Mouse (Mus musculus) hindbrain, embryonic 11.5 days (tissue): ENCODE results near the gene Lyz2. TPM values are rescaled to one million over a fixed set of nuclear protein-coding genes. Genes with fewer than 3 reads are reported as not detected.

Experiments used
- ATAC-seq: fragments of 200-750 bp; cut with Nextera tagmentation; 2 replicates; pipeline ENCODE4 v1.8.0; 2017; ENCODE audit warnings: mild to moderate bottlenecking, moderate TSS enrichment, moderate library complexity; ENCODE audit not compliant: low FRiP score
- DNase-seq: peaks from one replicate; pipeline ENCODE4 v3.0.0-alpha.2; 2015; ENCODE audit warnings: low spot score
- H3K27ac ChIP-seq: fragments of 300-500 bp; sonication (generic); 2 replicates; pipeline ENCODE4 v1.5.1; 2014; ENCODE audit warnings: mild to moderate bottlenecking, low read depth, low read length
- H3K27me3 ChIP-seq: fragments of 300-500 bp; sonication (generic); 2 replicates; pipeline ENCODE4 v1.6.1; 2014; ENCODE audit warnings: mild to moderate bottlenecking, low read length, moderate library complexity, mixed read lengths; ENCODE audit not compliant: control insufficient read depth, insufficient read depth
- H3K36me3 ChIP-seq: fragments of 300-500 bp; sonication (generic); 2 replicates; pipeline ENCODE4 v1.6.1; 2014; ENCODE audit warnings: mild to moderate bottlenecking, low read length, moderate library complexity, mixed read lengths; ENCODE audit not compliant: control insufficient read depth, insufficient read depth
- H3K4me1 ChIP-seq: fragments of 300-500 bp; sonication (generic); replicated peaks from 2 replicates; pipeline ENCODE4 v1.6.1; 2014; ENCODE audit warnings: low read length, mixed read lengths; ENCODE audit not compliant: control insufficient read depth, insufficient read depth
- H3K4me2 ChIP-seq: fragments of 300-500 bp; sonication (generic); replicated peaks from 2 replicates; pipeline ENCODE4 v1.6.1; 2014; ENCODE audit warnings: mild to moderate bottlenecking, low read depth, low read length
- H3K4me3 ChIP-seq: fragments of 300-500 bp; sonication (generic); 2 replicates; pipeline ENCODE4 v1.5.1; 2014; ENCODE audit warnings: low read depth, low read length
- H3K9ac ChIP-seq: fragments of 300-500 bp; sonication (generic); 2 replicates; pipeline ENCODE4 v1.6.1; 2014; ENCODE audit warnings: low read depth, low read length
- H3K9me3 ChIP-seq: fragments of 300-500 bp; sonication (generic); 2 replicates; pipeline ENCODE4 v1.6.1; 2016; ENCODE audit warnings: low read length; ENCODE audit not compliant: control insufficient read depth
- WGBS: fragments of 180-500 bp; shearing (Covaris S2); extraction: QIAGEN DNeasy Blood & Tissue Kit; methylation state at CpG from one replicate; pipeline ENCODE4 v1.1.7; 2014; 5-methylcytosine and 5-hydroxymethylcytosine counted together
- polyA plus RNA-seq: library from polyadenylated mRNA; unstranded; fragments of >200 nt; fragmentation: Nextera tagmentation; extraction: Ambion mirVana; gene quantifications from 2 replicates; pipeline ENCODE4 v1.2.1, GENCODE M21; 2014

Lyz2 gene
- polyA plus RNA-seq, 1 experiment from 2014 or later, result 20.5 TPM

DNA sequence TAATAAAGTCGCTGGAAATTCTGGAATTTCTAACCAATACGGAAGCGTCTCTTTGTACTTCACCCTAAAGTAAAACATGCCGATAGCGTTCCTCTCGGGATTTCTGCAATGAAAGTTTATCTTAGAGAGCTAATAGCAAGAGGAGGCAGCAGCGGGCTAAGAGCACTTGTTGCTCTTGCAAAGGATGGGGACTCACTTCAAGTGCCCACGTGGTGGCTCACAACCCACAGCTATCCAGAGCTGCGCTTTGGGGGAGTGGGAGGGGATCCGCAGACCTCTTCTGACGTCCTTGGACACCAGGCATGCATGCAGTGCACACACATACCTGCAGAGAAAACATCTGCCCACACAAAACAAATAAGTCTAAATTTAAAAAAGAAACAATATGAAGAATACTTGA is 46.3 kb downstream of the Lyz2 start:
- H3K4me2 ChIP-seq, result no peak overlapping the region
- ATAC-seq (no peak), DNase-seq (no peak)
- no peaks in the 10 kb centered on the region for H3K27me3 ChIP-seq
- no peaks in the 10 kb centered on the region for H3K36me3 ChIP-seq
- H3K27ac ChIP-seq, result no peak overlapping the region
- 70% methylated on average over 11 of the region's 11 CpGs for WGBS
- no peak overlapping the region for H3K4me3 ChIP-seq
- H3K9ac ChIP-seq, result no peak overlapping the region
- no peaks in the 10 kb centered on the region for H3K9me3 ChIP-seq
- H3K4me1 ChIP-seq, result no peaks in the 10 kb centered on the region

DNA sequence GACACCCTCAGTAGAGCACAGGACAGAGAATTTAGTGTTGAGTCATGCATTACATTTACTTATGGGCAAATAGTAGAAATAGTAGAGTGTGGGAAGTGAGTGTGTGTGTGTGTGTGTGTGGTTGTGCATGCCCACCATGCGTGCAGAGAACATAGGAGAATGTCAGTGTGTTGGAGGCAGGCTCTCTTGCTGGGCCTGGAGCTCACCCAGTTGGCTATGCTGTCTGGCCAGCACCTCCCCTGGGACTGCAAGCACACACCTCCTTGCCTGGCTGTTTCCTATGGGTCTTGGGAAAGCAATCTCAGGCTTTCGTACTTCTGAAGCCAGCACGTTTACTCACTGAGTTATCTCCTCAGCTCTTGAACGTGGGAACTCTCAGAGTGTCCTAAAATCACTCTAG is 47.3 kb downstream of the Lyz2 start:
- WGBS, result 73% methylated on average over 4 of the region's 4 CpGs
- H3K4me3 ChIP-seq, result no peak overlapping the region
- ATAC-seq, result no peak

DNA sequence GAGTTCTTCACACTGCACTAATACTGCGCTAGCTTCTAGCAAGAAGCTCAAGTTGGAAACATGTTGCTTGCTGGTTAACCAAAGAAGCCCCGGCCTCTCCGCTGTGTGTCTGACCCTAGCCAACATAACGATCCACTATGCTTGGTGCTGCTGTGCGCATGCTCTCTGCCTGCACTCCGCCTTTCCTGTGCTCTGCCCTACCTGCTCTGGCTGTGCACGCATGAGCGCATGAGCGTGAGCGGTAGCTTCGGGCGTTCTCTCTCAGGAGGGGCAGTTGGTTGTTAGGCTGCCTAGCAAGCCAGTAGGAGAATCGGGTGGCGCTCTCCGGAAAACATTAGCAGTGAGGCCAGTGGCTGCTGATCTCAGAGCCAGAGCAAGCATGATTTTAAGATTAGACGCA is 52.3 kb downstream of the Lyz2 start:
- DNase-seq (no peak), ATAC-seq (no peak)
- H3K4me3 ChIP-seq, result no peak overlapping the region
- H3K27me3 ChIP-seq, result no peaks in the 10 kb centered on the region
- no peak overlapping the region for H3K9ac ChIP-seq
- H3K27ac ChIP-seq, result no peak overlapping the region
- no peaks in the 10 kb centered on the region for H3K9me3 ChIP-seq
- no peaks in the 10 kb centered on the region for H3K36me3 ChIP-seq
- H3K4me1 ChIP-seq, result no peaks in the 10 kb centered on the region
- H3K4me2 ChIP-seq, result no peak overlapping the region
- WGBS, result 70% methylated on average over 16 of the region's 16 CpGs

More for the DNA sequence above, 47.3 kb downstream of the Lyz2 start:
- no peak overlapping the region for H3K9ac ChIP-seq
- no peaks in the 10 kb centered on the region for H3K36me3 ChIP-seq
- no peaks in the 10 kb centered on the region for H3K4me1 ChIP-seq
- no peak overlapping the region for H3K27ac ChIP-seq
- no peaks in the 10 kb centered on the region for H3K9me3 ChIP-seq
- H3K4me2 ChIP-seq, result no peak overlapping the region
- H3K27me3 ChIP-seq, result no peaks in the 10 kb centered on the region
- no peak for DNase-seq

Other genes with a start within 250 kb of the Lyz2 start
- gene Lrrc10, start 237.0 kb downstream of the Lyz2 start, polyA plus RNA-seq, result 0.12 TPM in 1 of 2 replicates, not detected in the other
- 321 and 357 TPM in 2 replicates for gene Cct2, start 218.5 kb downstream of the Lyz2 start, polyA plus RNA-seq
- 28.8 and 31.1 TPM in 2 replicates for gene Frs2, start 133.8 kb downstream of the Lyz2 start, polyA plus RNA-seq
- gene Yeats4, start 57.8 kb downstream of the Lyz2 start, polyA plus RNA-seq, result 141 and 146 TPM in 2 replicates
- not detected in 2 replicates for gene 9530003J23Rik, start 43.6 kb downstream of the Lyz2 start, polyA plus RNA-seq
- gene Lyz1, start 10.5 kb upstream of the Lyz2 start, polyA plus RNA-seq, result not detected in 2 replicates
- 230 and 231 TPM in 2 replicates for gene Cpsf6, start 97.7 kb upstream of the Lyz2 start, polyA plus RNA-seq